Mouse (Mus musculus): ENCODE measurements at regions not wholly inside any gene's neighbourhood (a gene's known extent, or its start where the extent isn't known, plus 50 kb on each side); places are given as distances from the start of the nearest gene placed in this dataset.

- no peak for DNase-seq (ENCODE audit: low spot score)
Observed at GRCm38 (mm10) chr10:17653325-17653724, 69.7 kb upstream of the Cited2 start.

- no peak for DNase-seq (ENCODE audit: low spot score)
Observed at GRCm38 (mm10) chr10:17653785-17654184, 69.2 kb upstream of the Cited2 start.

GRCm38 (mm10) chr10:17654308-17654858, 68.6 kb upstream of the Cited2 start:
- DNase-seq (ENCODE audit: low spot score): no peak

- no peak for DNase-seq (ENCODE audit: low spot score)
Observed at GRCm38 (mm10) chr10:17655459-17656051, 67.5 kb upstream of the Cited2 start.

- DNase-seq (ENCODE audit: low spot score): no peak
Observed at GRCm38 (mm10) chr10:17656305-17656704, 66.7 kb upstream of the Cited2 start.

- no peak for DNase-seq (ENCODE audit: low spot score)
Observed at GRCm38 (mm10) chr10:17656872-17657482, 66.0 kb upstream of the Cited2 start.

- DNase-seq (ENCODE audit: low spot score): no peak
Observed at GRCm38 (mm10) chr10:17659575-17659974, 63.4 kb upstream of the Cited2 start.

GRCm38 (mm10) chr10:17660836-17661452, 62.1 kb upstream of the Cited2 start:
- no peak for DNase-seq (ENCODE audit: low spot score)

GRCm38 (mm10) chr10:17666089-17666488, 56.9 kb upstream of the Cited2 start:
- no peak for DNase-seq (ENCODE audit: low spot score)

GRCm38 (mm10) chr10:17669401-17669800, 53.6 kb upstream of the Cited2 start:
- DNase-seq (ENCODE audit: low spot score): no peak

All from testis, postnatal 10 days (tissue).